Mouse (Mus musculus) hindbrain, postnatal 0 days (tissue): ENCODE data around the gene Fbxw11. TPM values are rescaled to one million over a fixed set of nuclear protein-coding genes. Genes with fewer than 3 reads are reported as not detected.

Source experiments
- ATAC-seq: fragments of 200-750 bp; cut with Nextera tagmentation; 2 replicates; pipeline ENCODE4 v1.8.0; 2017; ENCODE audit warnings: mild to moderate bottlenecking, moderate TSS enrichment, moderate library complexity
- DNase-seq: peaks from one replicate; pipeline ENCODE4 v3.0.0-alpha.2; 2015; ENCODE audit warnings: low spot score
- H3K27ac ChIP-seq: fragments of 300-500 bp; sonication (generic); 2 replicates; pipeline ENCODE4 v1.5.1; 2014; ENCODE audit warnings: mild to moderate bottlenecking
- H3K27me3 ChIP-seq: fragments of 300-500 bp; sonication (generic); 2 replicates; pipeline ENCODE4 v1.6.1; 2014; ENCODE audit warnings: low read length, mixed read lengths; ENCODE audit not compliant: insufficient read depth
- H3K36me3 ChIP-seq: fragments of 300-500 bp; sonication (generic); 2 replicates; pipeline ENCODE4 v1.6.1; 2014; ENCODE audit warnings: low read length, mixed read lengths; ENCODE audit not compliant: insufficient read depth
- H3K4me1 ChIP-seq: fragments of 300-500 bp; sonication (generic); 2 replicates; pipeline ENCODE4 v1.6.1; 2014; ENCODE audit warnings: antibody characterized with exemption, low read length, mixed read lengths; ENCODE audit not compliant: insufficient read depth
- H3K4me2 ChIP-seq: fragments of 300-500 bp; sonication (generic); 2 replicates; pipeline ENCODE4 v1.6.1; 2014; ENCODE audit warnings: low read depth, mild to moderate bottlenecking, low read length, moderate library complexity, mixed read lengths
- H3K4me3 ChIP-seq: fragments of 300-500 bp; sonication (generic); 2 replicates; pipeline ENCODE4 v1.5.1; 2014; ENCODE audit warnings: low read length
- H3K9ac ChIP-seq: fragments of 300-500 bp; sonication (generic); replicated peaks from 2 replicates; pipeline ENCODE4 v1.6.1; 2014; ENCODE audit warnings: mild to moderate bottlenecking, low read length, moderate library complexity, mixed read lengths
- H3K9me3 ChIP-seq: fragments of 300-500 bp; sonication (generic); 2 replicates; pipeline ENCODE4 v1.6.1; 2016; ENCODE audit warnings: low read length, mixed read lengths
- CTCF ChIP-seq: IDR thresholded peaks from 2 replicates; pipeline ENCODE4 v1.5.1; 2016; ENCODE audit warnings: antibody characterized with exemption, control low read depth, low read depth
- WGBS: fragments of 180-500 bp; shearing (Covaris S2); extraction: QIAGEN DNeasy Blood & Tissue Kit; methylation state at CpG from one replicate; pipeline ENCODE4 v1.1.7; 2014; 5-methylcytosine and 5-hydroxymethylcytosine counted together
- polyA plus RNA-seq: library from polyadenylated mRNA; unstranded; fragments of >200 nt; fragmentation: Nextera tagmentation; extraction: Ambion mirVana; gene quantifications from 2 replicates; pipeline ENCODE4 v1.2.1, GENCODE M21; 2015
- total RNA-seq: library from RNA; depleted of rRNA; stranded (reverse); fragments of >200 nt; gene quantifications from 2 replicates; pipeline ENCODE4 v1.2.3, GENCODE M21; 2014

The Fbxw11 gene
- total and polyA plus RNA-seq, 2 experiments from 2014 or later = 95.4 to 149 TPM

GRCm38 (mm10) chr11:32737729-32738128 is 95.2 kb downstream of the Fbxw11 start:
- Histone ChIP-seq H3K27ac (no peak overlapping the region), H3K36me3 (peaks cover 52% of the 10 kb centered on the region), H3K4me2 (no peak overlapping the region), H3K9ac (no peak overlapping the region), H3K9me3 (no peaks in the 10 kb centered on the region), H3K27me3 (no peaks in the 10 kb centered on the region), H3K4me3 (no peak overlapping the region), H3K4me1 (no peaks in the 10 kb centered on the region)
- DNase-seq (no peak), ATAC-seq (no peak)
- no peak for TF ChIP-seq CTCF
- WGBS = 66% methylated on average over 5 of the region's 5 CpGs

GRCm38 (mm10) chr11:32743891-32744290 is 101.4 kb downstream of the Fbxw11 start:
- Histone ChIP-seq H3K27me3 (no peaks in the 10 kb centered on the region), H3K27ac (no peak overlapping the region), H3K9ac (no peak overlapping the region), H3K36me3 (peaks cover 53% of the 10 kb centered on the region), H3K9me3 (no peaks in the 10 kb centered on the region), H3K4me3 (no peak overlapping the region), H3K4me2 (no peak overlapping the region), H3K4me1 (no peaks in the 10 kb centered on the region)
- 89% methylated on average over 5 of the region's 5 CpGs for WGBS
- no peak for ATAC-seq
- TF ChIP-seq CTCF = no peak
- DNase-seq = no peak

GRCm38 (mm10) chr11:32744463-32744862 is 101.9 kb downstream of the Fbxw11 start:
- ATAC-seq (no peak), DNase-seq (no peak)
- 93% methylated on average over 7 of the region's 7 CpGs for WGBS
- H3K9me3 ChIP-seq = no peaks in the 10 kb centered on the region
- TF ChIP-seq CTCF = no peak
- no peaks in the 10 kb centered on the region for H3K4me1 ChIP-seq
- H3K36me3 ChIP-seq = peaks cover 48% of the 10 kb centered on the region
- no peaks in the 10 kb centered on the region for H3K27me3 ChIP-seq
- H3K4me3 ChIP-seq = no peak overlapping the region
- H3K9ac ChIP-seq = no peak overlapping the region
- H3K4me2 ChIP-seq = no peak overlapping the region
- H3K27ac ChIP-seq = no peak overlapping the region

- TF ChIP-seq CTCF = no peak
- Histone ChIP-seq H3K4me2 (no peak overlapping the region), H3K4me3 (no peak overlapping the region), H3K9ac (no peak overlapping the region), H3K4me1 (no peaks in the 10 kb centered on the region), H3K27me3 (no peaks in the 10 kb centered on the region), H3K36me3 (peaks cover 39% of the 10 kb centered on the region), H3K27ac (no peak overlapping the region), H3K9me3 (no peaks in the 10 kb centered on the region)
- 89% methylated on average over 4 of the region's 4 CpGs for WGBS
- ATAC-seq = no peak
- DNase-seq = no peak
Observed at GRCm38 (mm10) chr11:32745466-32745865, 102.9 kb downstream of the Fbxw11 start.

- ATAC-seq (no peak), DNase-seq (no peak)
- no peak for TF ChIP-seq CTCF
- no peaks in the 10 kb centered on the region for H3K9me3 ChIP-seq
- H3K4me2 ChIP-seq = no peak overlapping the region
- H3K27ac ChIP-seq = no peak overlapping the region
- 72% methylated on average over 5 of the region's 5 CpGs for WGBS
- no peaks in the 10 kb centered on the region for H3K4me1 ChIP-seq
- H3K36me3 ChIP-seq = peaks cover 35% of the 10 kb centered on the region
- H3K9ac ChIP-seq = no peak overlapping the region
- no peak overlapping the region for H3K4me3 ChIP-seq
- H3K27me3 ChIP-seq = no peaks in the 10 kb centered on the region
Observed at GRCm38 (mm10) chr11:32746036-32746435, 103.5 kb downstream of the Fbxw11 start.

- Histone ChIP-seq H3K4me3 (no peak overlapping the region), H3K27me3 (no peaks in the 10 kb centered on the region), H3K9ac (no peak overlapping the region), H3K9me3 (no peaks in the 10 kb centered on the region), H3K4me1 (no peaks in the 10 kb centered on the region), H3K27ac (no peak overlapping the region), H3K36me3 (peaks cover 32% of the 10 kb centered on the region), H3K4me2 (no peak overlapping the region)
- WGBS = 79% methylated on average over 3 of the region's 3 CpGs
- no peak for ATAC-seq
- TF ChIP-seq CTCF = no peak
- no peak for DNase-seq
Observed at GRCm38 (mm10) chr11:32746475-32746874, 104.0 kb downstream of the Fbxw11 start.

- H3K36me3 ChIP-seq = peaks cover 15% of the 10 kb centered on the region
- ATAC-seq (no peak), DNase-seq (no peak)
- H3K9me3 ChIP-seq = no peaks in the 10 kb centered on the region
- H3K4me3 ChIP-seq = no peak overlapping the region
- no peak for TF ChIP-seq CTCF
- H3K4me2 ChIP-seq = no peak overlapping the region
- H3K27me3 ChIP-seq = no peaks in the 10 kb centered on the region
- H3K9ac ChIP-seq = no peak overlapping the region
- WGBS = 66% methylated on average over 4 of the region's 4 CpGs
- no peak overlapping the region for H3K27ac ChIP-seq
- H3K4me1 ChIP-seq = no peaks in the 10 kb centered on the region
Observed at GRCm38 (mm10) chr11:32748800-32749199, 106.3 kb downstream of the Fbxw11 start.
